Mouse (Mus musculus): ENCODE results near the gene Braf. TPM values are rescaled to one million over a fixed set of nuclear protein-coding genes. Genes with fewer than 3 reads are reported as not detected.

Gene Braf
- total RNA-seq, 1 experiment from 2014 or later = 18.2 TPM

- ATAC-seq (replicated peaks; ENCODE audit: insufficient number of reproducible peaks, low FRiP score, low TSS enrichment, poor library complexity, severe bottlenecking) = peak; percentile 52; the same call in 1 of the 2 replicates
Observed at GRCm38 (mm10) chr6:39567528-39567927, 157.7 kb downstream of the Braf start.

DNA sequence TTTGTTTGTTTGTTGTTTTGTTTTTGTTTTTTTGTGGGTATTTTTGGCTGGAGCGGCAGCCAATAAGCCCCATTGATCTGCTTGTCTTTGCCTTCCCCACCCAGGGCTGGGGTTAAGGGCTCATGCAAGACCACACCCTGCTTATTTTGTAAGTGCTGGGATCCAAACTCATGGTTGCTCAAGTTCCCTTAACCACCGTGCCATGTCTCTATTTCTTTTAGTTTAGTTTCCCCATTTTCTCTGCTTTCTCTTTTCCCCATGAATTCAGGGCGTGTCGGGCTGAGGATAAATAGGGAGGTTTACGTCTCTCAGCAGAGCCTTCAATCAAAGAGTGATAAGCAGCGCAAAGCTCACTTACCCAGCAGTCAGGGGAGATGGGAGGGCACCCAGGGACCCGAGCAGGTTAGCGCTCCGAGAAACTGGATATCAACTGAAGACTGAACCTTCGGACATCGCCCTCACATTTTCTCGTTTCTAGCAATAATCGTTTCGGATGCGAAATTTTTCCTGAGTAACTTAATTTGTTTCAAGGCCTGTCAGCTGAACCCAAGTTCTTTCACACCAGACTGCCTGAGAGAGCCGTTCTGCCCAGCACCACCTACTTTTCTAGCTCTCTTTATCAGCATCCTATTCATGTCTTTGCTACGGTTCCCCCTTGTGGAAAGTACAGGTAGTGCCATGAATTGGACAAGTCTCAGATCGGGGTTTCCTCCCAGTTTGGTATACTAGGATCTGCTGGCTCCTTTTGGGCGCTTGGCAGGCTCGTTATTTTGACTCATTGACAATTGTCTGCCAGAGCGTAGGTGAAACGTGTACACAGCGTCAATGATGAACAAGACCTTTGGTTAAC lies 162.9 kb downstream of the Braf start:
- peak; percentile 85 for ATAC-seq (replicated peaks; ENCODE audit: insufficient number of reproducible peaks, low FRiP score, low TSS enrichment, poor library complexity, severe bottlenecking)

DNA sequence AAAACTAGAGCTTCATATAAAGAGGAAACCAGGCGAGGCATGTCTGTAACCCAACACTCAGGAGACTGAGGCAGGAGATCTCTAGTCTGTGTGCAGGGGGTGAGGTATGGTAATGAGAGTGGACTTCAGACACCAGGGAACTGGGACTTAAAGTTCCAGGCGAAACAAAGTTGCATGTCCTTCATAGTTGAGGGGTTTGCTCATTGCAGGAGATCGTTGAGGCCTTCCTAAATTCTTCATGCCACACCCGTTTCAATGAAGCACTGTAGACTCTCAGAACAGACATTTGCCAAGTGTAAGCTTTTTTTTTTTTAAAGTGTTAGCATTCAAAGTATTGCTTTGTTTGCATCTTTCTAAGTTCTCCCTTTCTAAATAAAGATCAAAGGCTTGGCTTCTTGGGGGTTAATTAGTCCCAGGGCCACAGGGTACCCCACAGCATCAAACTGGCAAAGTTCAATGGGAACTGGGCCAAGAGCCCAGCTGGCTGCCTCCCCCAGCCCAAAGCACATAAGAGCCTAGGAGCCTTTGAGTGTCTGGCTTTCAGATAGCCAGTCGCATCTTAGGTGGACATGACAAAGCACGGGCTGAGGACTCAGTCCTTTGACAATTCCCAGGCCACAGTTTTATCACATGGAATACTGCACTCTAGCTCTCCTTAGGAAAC lies 165.9 kb downstream of the Braf start:
- ATAC-seq (replicated peaks; ENCODE audit: insufficient number of reproducible peaks, low FRiP score, low TSS enrichment, poor library complexity, severe bottlenecking) = no peak

DNA sequence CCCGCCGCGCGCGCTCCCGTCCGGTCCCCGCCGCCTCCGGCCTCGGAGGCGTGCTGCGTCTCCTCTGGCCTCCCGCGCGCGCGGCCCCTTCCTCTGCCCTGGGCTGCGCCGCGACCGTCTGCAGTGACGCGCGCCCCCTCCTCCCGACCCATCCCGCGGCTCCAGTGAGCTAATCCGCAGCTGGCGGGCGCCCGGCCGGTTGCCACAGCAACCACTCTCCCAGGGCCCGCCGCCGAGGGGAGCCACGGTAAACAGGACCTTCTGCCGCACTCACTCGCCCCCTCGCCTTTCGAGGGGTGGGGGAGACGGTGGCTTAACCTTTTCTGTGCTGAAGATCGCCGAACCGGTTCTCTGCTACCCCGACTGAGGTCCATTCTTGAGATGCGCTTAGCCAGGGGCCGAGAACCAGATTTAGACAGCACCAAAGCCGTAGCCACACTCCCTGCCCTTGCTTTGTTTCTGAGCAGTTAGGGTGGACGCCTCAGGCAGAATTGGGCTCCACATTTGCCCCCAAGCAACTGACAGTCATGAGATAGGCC lies 167.5 kb downstream of the Braf start, which contains the start of gene Dennd2a:
Gene Dennd2a (minus strand): TSS at position 145 of the 539 bp plus-strand sequence.
- no peak for ATAC-seq (replicated peaks; ENCODE audit: insufficient number of reproducible peaks, low FRiP score, low TSS enrichment, poor library complexity, severe bottlenecking)

- ATAC-seq (replicated peaks; ENCODE audit: insufficient number of reproducible peaks, low FRiP score, low TSS enrichment, poor library complexity, severe bottlenecking) = no peak
Observed at GRCm38 (mm10) chr6:39556900-39557659, 168.2 kb downstream of the Braf start.

DNA sequence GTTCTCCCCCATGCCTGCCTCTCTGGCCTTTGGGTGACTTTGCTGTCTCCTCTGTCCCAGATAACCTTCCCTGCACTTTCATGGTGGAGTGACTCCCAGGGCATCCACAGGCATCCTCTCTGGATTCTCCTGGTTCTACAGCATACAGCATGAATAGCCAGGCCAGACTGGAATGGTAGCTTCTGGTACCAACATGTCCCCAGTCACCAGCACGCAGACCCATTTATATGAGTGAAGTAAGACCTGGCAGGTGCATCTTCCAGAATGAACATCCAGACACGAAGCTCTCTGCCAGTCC lies 169.7 kb downstream of the Braf start:
- ATAC-seq (replicated peaks; ENCODE audit: insufficient number of reproducible peaks, low FRiP score, low TSS enrichment, poor library complexity, severe bottlenecking) = no peak

- ATAC-seq (replicated peaks; ENCODE audit: insufficient number of reproducible peaks, low FRiP score, low TSS enrichment, poor library complexity, severe bottlenecking) = no peak
Observed at GRCm38 (mm10) chr6:39554888-39555647, 170.2 kb downstream of the Braf start.

Other genes starting within 250 kb of the Braf start
- 0.43 to 0.58 TPM in 2 of 3 replicates, not detected in the other for gene Dennd2a, start 167.6 kb downstream of the Braf start, total RNA-seq (2017)
- 16.8 to 27.2 TPM (median 19.6 TPM) in 3 replicates for gene Adck2, start 151.6 kb downstream of the Braf start, total RNA-seq (2017)
- gene Gm42420, start 139.7 kb downstream of the Braf start, total RNA-seq (2017) = 1.5 TPM in 1 of 3 replicates, not detected in the others
- 28.3 to 82.2 TPM (median 35.8 TPM) in 3 replicates for gene Ndufb2, start 132.9 kb downstream of the Braf start, total RNA-seq (2017)
- 34.6 to 42.8 TPM (median 36.2 TPM) in 3 replicates for gene Mrps33, start 85.5 kb upstream of the Braf start, total RNA-seq (2017)
- gene Tmem178b, start 147.8 kb upstream of the Braf start, total RNA-seq (2017) = not detected in 3 replicates

All from monocyte, adult 5-6 weeks (primary cell).